Mouse (Mus musculus): ENCODE results near the gene Cdh22. TPM values are rescaled to one million over a fixed set of nuclear protein-coding genes. Genes with fewer than 3 reads are reported as not detected.

The Cdh22 gene
- polyA plus RNA-seq, 1 experiment from 2014 or later: 0.25 TPM

GRCm38 (mm10) chr2:165253867-165254266, 19.2 kb upstream of the Cdh22 start:
- H3K27ac ChIP-seq (ENCODE audit: low read depth, low read length): no peak overlapping the region
- H3K4me3 ChIP-seq (ENCODE audit: low read depth, low read length): no peak overlapping the region
- peaks cover 24% of the 10 kb centered on the region for H3K27me3 ChIP-seq (replicated peaks; ENCODE audit: control insufficient read depth, insufficient read depth, low read length)
- H3K4me1 ChIP-seq (replicated peaks; ENCODE audit: control insufficient read depth, insufficient read depth, low read length): no peaks in the 10 kb centered on the region
- no peak overlapping the region for H3K4me2 ChIP-seq (replicated peaks; ENCODE audit: low read depth)
- WGBS: 14% methylated on average over 10 of the region's 10 CpGs
- ATAC-seq: no peak
- no peak for TF ChIP-seq CTCF (IDR thresholded peaks at IDR 0.05; ENCODE audit: low read depth)
- no peaks in the 10 kb centered on the region for H3K9me3 ChIP-seq (ENCODE audit: control insufficient read depth)
- no peaks in the 10 kb centered on the region for H3K36me3 ChIP-seq (ENCODE audit: control insufficient read depth, insufficient read depth)
- H3K9ac ChIP-seq (ENCODE audit: low read depth, low read length): no peak overlapping the region

GRCm38 (mm10) chr2:165253269-165253668, 18.6 kb upstream of the Cdh22 start:
- no peak overlapping the region for H3K9ac ChIP-seq (ENCODE audit: low read depth, low read length)
- ATAC-seq: no peak
- H3K9me3 ChIP-seq (ENCODE audit: control insufficient read depth): no peaks in the 10 kb centered on the region
- H3K4me1 ChIP-seq (replicated peaks; ENCODE audit: control insufficient read depth, insufficient read depth, low read length): no peaks in the 10 kb centered on the region
- H3K27ac ChIP-seq (ENCODE audit: low read depth, low read length): no peak overlapping the region
- H3K36me3 ChIP-seq (ENCODE audit: control insufficient read depth, insufficient read depth): no peaks in the 10 kb centered on the region
- WGBS: 76% methylated on average over 8 of the region's 8 CpGs
- peaks cover 24% of the 10 kb centered on the region for H3K27me3 ChIP-seq (replicated peaks; ENCODE audit: control insufficient read depth, insufficient read depth, low read length)
- no peak overlapping the region for H3K4me3 ChIP-seq (ENCODE audit: low read depth, low read length)
- H3K4me2 ChIP-seq (replicated peaks; ENCODE audit: low read depth): no peak overlapping the region
- TF ChIP-seq CTCF (IDR thresholded peaks at IDR 0.05; ENCODE audit: low read depth): no peak

GRCm38 (mm10) chr2:165252801-165253200, 18.1 kb upstream of the Cdh22 start:
- H3K9me3 ChIP-seq (ENCODE audit: control insufficient read depth): no peaks in the 10 kb centered on the region
- WGBS: 63% methylated on average over 9 of the region's 9 CpGs
- no peaks in the 10 kb centered on the region for H3K36me3 ChIP-seq (ENCODE audit: control insufficient read depth, insufficient read depth)
- ATAC-seq: no peak
- TF ChIP-seq CTCF (IDR thresholded peaks at IDR 0.05; ENCODE audit: low read depth): no peak
- H3K4me2 ChIP-seq (replicated peaks; ENCODE audit: low read depth): no peak overlapping the region
- no peak overlapping the region for H3K27ac ChIP-seq (ENCODE audit: low read depth, low read length)
- no peak overlapping the region for H3K9ac ChIP-seq (ENCODE audit: low read depth, low read length)
- no peaks in the 10 kb centered on the region for H3K4me1 ChIP-seq (replicated peaks; ENCODE audit: control insufficient read depth, insufficient read depth, low read length)
- H3K27me3 ChIP-seq (replicated peaks; ENCODE audit: control insufficient read depth, insufficient read depth, low read length): peaks cover 24% of the 10 kb centered on the region
- H3K4me3 ChIP-seq (ENCODE audit: low read depth, low read length): no peak overlapping the region

- WGBS: 77% methylated on average over 8 of the region's 8 CpGs
- Histone ChIP-seq H3K4me3 (ENCODE audit: low read depth, low read length) (no peak overlapping the region), H3K4me1 (replicated peaks; ENCODE audit: control insufficient read depth, insufficient read depth, low read length) (no peaks in the 10 kb centered on the region), H3K9me3 (ENCODE audit: control insufficient read depth) (no peaks in the 10 kb centered on the region), H3K27ac (ENCODE audit: low read depth, low read length) (no peak overlapping the region), H3K36me3 (ENCODE audit: control insufficient read depth, insufficient read depth) (no peaks in the 10 kb centered on the region), H3K4me2 (replicated peaks; ENCODE audit: low read depth) (no peak overlapping the region), H3K27me3 (replicated peaks; ENCODE audit: control insufficient read depth, insufficient read depth, low read length) (peaks cover 24% of the 10 kb centered on the region), H3K9ac (ENCODE audit: low read depth, low read length) (no peak overlapping the region)
- no peak for ATAC-seq
- no peak for TF ChIP-seq CTCF (IDR thresholded peaks at IDR 0.05; ENCODE audit: low read depth)
Measured at GRCm38 (mm10) chr2:165252381-165252780, 17.7 kb upstream of the Cdh22 start.

GRCm38 (mm10) chr2:165250903-165251302, 16.2 kb upstream of the Cdh22 start:
- H3K9ac ChIP-seq (ENCODE audit: low read depth, low read length): no peak overlapping the region
- no peaks in the 10 kb centered on the region for H3K9me3 ChIP-seq (ENCODE audit: control insufficient read depth)
- H3K4me1 ChIP-seq (replicated peaks; ENCODE audit: control insufficient read depth, insufficient read depth, low read length): no peaks in the 10 kb centered on the region
- no peaks in the 10 kb centered on the region for H3K36me3 ChIP-seq (ENCODE audit: control insufficient read depth, insufficient read depth)
- no peak overlapping the region for H3K4me2 ChIP-seq (replicated peaks; ENCODE audit: low read depth)
- 34% methylated on average over 1 of the region's 1 CpGs for WGBS
- no peak overlapping the region for H3K4me3 ChIP-seq (ENCODE audit: low read depth, low read length)
- ATAC-seq: no peak
- no peak for TF ChIP-seq CTCF (IDR thresholded peaks at IDR 0.05; ENCODE audit: low read depth)
- H3K27ac ChIP-seq (ENCODE audit: low read depth, low read length): no peak overlapping the region
- H3K27me3 ChIP-seq (replicated peaks; ENCODE audit: control insufficient read depth, insufficient read depth, low read length): peaks cover 20% of the 10 kb centered on the region

- no peak overlapping the region for H3K4me3 ChIP-seq (ENCODE audit: low read depth, low read length)
- no peaks in the 10 kb centered on the region for H3K4me1 ChIP-seq (replicated peaks; ENCODE audit: control insufficient read depth, insufficient read depth, low read length)
- 30% methylated on average over 3 of the region's 3 CpGs for WGBS
- H3K27ac ChIP-seq (ENCODE audit: low read depth, low read length): no peak overlapping the region
- H3K36me3 ChIP-seq (ENCODE audit: control insufficient read depth, insufficient read depth): no peaks in the 10 kb centered on the region
- no peak overlapping the region for H3K4me2 ChIP-seq (replicated peaks; ENCODE audit: low read depth)
- TF ChIP-seq CTCF (IDR thresholded peaks at IDR 0.05; ENCODE audit: low read depth): no peak
- ATAC-seq: no peak
- peaks cover 31% of the 10 kb centered on the region for H3K27me3 ChIP-seq (replicated peaks; ENCODE audit: control insufficient read depth, insufficient read depth, low read length)
- no peak overlapping the region for H3K9ac ChIP-seq (ENCODE audit: low read depth, low read length)
- no peaks in the 10 kb centered on the region for H3K9me3 ChIP-seq (ENCODE audit: control insufficient read depth)
Measured at GRCm38 (mm10) chr2:165248967-165249366, 14.3 kb upstream of the Cdh22 start.

- no peaks in the 10 kb centered on the region for H3K36me3 ChIP-seq (ENCODE audit: control insufficient read depth, insufficient read depth)
- peaks cover 44% of the 10 kb centered on the region for H3K27me3 ChIP-seq (replicated peaks; ENCODE audit: control insufficient read depth, insufficient read depth, low read length)
- H3K4me1 ChIP-seq (replicated peaks; ENCODE audit: control insufficient read depth, insufficient read depth, low read length): no peaks in the 10 kb centered on the region
- no peak overlapping the region for H3K4me2 ChIP-seq (replicated peaks; ENCODE audit: low read depth)
- 20% methylated on average over 11 of the region's 11 CpGs for WGBS
- H3K9ac ChIP-seq (ENCODE audit: low read depth, low read length): no peak overlapping the region
- H3K9me3 ChIP-seq (ENCODE audit: control insufficient read depth): no peaks in the 10 kb centered on the region
- no peak overlapping the region for H3K4me3 ChIP-seq (ENCODE audit: low read depth, low read length)
- no peak for TF ChIP-seq CTCF (IDR thresholded peaks at IDR 0.05; ENCODE audit: low read depth)
- ATAC-seq: no peak
- H3K27ac ChIP-seq (ENCODE audit: low read depth, low read length): no peak overlapping the region
Measured at GRCm38 (mm10) chr2:165246349-165246748, 11.7 kb upstream of the Cdh22 start.

Data from intestine, postnatal 0 days (tissue).